Mouse (Mus musculus) lung, postnatal 0 days (tissue): Measurements from ENCODE around the gene Ankmy1.

Source experiments
- CTCF ChIP-seq: IDR thresholded peaks from 2 replicates; pipeline ENCODE4 v1.5.1; 2016; ENCODE audit warnings: antibody characterized with exemption, mild to moderate bottlenecking
- EP300 ChIP-seq: IDR thresholded peaks from 2 replicates; pipeline ENCODE4 v1.6.1; 2016; ENCODE audit warnings: antibody characterized with exemption, mild to moderate bottlenecking, control low read depth

- TF ChIP-seq CTCF, result no peak
- TF ChIP-seq EP300, result no peak
Measured at GRCm38 (mm10) chr1:92911721-92912138, 9.0 kb upstream of the Ankmy1 start.
